Mouse (Mus musculus): ENCODE measurements around the gene Psph.
A peak's percentile ranks its signal among the peaks of the same experiment; 100 is the strongest.

Psph gene

DNA sequence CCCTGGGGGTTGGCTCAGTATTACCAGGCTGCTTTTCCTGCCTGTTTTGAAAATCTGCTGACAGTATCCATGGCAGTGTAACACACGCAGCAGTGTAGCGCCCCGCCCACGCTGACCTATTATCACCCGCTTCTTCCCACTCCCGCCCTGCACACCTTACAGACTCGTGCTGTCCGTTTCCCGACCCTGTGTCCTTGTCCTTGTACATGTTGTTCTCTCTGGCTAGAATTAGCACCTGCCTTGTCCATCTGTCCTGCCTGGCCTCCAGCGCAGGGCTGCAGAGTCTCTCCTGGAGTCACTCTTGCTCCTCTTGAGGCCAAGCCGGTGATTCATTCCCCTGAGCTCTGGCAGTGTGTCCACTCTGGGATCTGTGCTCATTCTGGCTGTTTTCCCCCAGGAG, 56.9 kb downstream of the Psph start:
- peak; percentile 90 for DNase-seq

DNA sequence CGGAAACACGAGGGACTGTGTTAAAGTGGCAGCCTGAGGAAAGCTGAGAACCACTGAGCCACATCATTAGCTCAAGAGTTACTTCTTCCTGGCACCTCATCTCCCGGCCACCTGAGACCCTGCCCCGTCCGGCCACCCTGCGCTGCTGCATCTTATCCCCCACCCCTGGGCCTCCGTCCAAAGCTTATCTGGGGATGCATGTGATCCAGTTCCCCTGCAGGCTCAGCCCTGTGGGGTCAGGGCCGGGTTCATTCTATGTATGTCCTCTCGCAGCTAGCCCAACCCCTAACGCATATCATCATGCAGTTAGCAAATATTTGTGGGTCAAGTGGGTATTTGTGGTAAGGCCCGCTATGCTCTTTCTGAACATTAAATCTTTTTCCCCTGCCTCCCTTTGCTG, 58.0 kb downstream of the Psph start:
- DNase-seq: no peak

DNA sequence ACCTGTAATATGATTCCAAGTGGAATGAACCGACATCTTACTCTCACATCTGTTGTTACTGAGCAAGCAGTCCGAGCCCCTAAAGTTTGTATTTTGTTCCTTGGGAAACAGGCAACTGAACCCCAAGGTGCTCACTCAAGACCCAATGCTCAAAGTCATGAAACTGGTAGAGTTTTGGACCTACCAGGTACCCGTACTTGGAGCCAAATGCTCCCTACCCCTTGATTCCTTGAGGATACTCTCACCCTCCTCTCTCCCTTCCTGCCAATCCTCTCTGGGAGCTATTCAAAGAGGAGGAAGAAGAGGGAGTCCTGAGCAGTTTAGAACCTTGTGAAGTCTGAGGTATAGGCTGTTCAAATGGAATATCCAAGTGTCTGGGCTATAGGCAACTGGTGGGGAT, 60.5 kb downstream of the Psph start:
- no peak for DNase-seq

DNA sequence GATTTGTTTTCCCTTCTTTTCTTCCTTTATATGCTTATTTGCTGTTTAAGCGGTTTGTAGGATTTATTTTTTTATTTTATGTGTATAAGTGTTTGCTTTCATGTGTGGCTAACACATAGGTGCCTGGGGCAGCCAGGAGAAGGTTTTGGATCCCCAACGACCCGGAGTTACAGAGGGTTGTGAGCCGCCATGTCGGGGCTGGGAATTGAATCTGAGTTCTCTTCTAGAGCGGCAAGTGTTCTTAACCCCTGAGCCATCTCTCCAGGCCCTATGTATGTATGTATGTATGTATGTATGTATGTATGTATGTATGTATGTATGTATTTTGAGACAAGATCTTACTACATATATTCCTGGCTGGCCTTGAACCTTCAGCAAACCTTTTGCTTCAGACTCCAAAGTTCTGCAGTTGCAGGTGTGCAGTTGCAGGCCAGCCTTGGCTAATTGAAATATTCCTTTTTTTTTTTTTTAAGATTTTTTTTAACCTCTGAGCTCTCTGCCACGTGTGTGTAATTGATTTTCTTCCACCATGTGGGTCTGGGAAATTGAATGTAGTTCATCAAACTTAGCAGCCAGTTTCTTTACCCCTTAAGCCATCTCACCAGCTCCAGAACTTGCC, 61.4 kb downstream of the Psph start:
- no peak for DNase-seq

DNA sequence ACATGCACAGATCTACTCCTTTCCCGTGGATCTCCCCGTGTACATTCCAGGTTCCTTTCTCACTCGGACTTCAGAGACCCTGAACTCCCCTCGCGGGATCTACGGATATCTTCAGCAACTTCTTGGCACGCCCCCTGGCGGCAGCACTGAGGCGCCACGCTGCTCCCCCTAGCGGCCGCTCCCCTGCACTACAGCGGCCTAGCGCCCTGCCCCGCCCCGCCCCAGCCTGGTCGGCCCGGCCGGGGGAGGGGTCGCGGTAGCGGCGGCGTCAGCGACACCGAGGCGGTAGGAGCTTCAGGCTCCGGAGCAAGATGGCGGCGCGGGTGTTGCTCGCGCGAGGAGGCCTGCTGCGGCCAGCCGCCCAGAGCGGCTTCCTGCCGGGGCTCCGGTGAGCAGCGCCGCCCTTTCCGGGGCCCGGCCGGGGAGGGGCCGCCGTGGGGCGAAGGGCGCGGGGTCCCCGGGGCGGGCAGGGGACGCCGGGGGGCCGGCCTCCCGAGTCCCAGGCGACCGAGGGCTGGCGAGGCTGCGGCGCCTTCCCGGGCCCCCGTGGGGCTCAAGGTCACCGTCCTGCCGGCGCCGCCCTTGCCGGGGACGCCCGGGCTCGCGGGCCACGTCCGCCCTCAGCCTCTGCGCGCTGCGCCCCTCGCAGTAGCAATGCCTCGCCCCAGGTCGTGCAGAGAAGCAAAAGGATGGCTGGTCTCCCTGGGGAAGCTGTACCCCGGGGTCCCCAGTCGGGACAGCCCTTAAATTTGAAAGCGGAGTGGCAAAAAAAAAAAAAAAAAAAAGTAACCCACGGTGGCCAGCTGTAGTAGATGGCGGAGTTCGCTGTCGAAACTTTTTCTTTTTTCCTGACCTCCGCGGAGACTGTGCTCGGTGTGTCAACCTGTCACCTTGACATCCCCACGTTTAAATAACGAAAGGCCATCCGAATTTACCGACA, 62.1 kb downstream of the Psph start, which contains the start of gene Nipsnap2:
Gene Nipsnap2 (plus strand): TSS at position 230 of the 940 bp plus-strand sequence.
- DNase-seq: peak; percentile 91

DNA sequence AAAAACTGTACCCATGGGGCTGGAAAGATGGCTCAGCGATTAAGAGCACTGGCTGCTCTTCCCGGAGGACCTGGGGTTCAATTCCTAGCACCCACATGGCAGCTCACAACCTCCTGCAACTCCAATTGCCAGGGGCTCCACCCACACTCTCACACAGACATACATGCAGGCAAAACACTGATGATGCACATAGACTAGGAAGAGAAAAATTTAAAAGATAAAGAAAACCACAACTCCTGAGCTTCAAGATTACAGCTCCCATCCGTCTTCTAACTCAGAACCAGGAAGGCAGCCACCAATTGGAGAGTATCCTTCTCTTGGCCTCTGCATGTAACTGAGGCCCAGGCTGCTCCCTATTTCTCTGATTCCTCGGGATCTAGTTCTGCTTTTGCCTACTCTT, 63.0 kb downstream of the Psph start:
- DNase-seq: no peak

DNA sequence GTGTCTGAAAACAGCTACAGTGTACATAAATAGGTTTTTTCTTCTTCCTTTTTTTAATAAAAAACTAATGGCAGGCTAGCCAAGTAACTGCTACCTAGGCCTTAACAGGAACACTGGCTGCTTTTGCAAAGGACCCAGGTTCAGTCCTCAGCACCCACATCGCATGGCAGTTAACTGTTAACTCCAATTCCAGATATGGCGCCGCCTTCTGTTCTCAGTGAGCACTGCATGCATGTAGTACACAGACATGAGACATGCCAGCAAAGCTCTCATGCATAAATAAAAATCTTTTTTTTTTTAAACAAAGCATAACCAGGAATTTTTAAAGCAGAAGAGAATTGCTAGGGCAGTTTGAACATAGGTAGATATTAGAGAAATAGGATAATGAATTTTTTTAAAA, 67.1 kb downstream of the Psph start:
- DNase-seq: no peak

DNA sequence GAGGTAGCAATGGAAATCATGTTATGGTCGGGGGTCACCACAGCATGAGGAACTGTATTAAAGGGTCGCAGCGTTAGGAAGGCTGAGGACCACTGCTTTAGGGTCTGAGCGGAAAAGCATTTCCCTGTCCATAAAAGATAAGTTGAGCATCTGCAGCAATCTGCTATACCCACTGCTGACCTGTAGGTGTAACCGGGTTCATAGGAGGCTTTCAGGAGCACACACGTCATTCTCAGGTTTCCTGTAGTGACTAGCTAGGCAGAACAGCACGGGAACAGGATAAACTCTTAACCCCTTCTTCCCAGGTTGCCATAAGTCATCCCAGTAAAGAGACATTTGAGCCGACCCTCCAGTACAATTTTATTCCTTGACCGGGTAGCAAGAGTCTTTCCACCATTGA, 70.2 kb downstream of the Psph start:
- DNase-seq: no peak
